Mouse (Mus musculus) gastrocnemius, postnatal 10 days (tissue): Measurements from ENCODE around the gene Slc25a45. TPM values are rescaled to one million over a fixed set of nuclear protein-coding genes. Genes with fewer than 3 reads are reported as not detected.
A peak's percentile ranks its signal among the peaks of the same experiment; 100 is the strongest.

Experiments
- DNase-seq: peaks from one replicate; pipeline ENCODE4 v3.0.0; 2021; ENCODE audit warnings: mixed read lengths
- total RNA-seq, 2 experiments: library from RNA; stranded (reverse); gene quantifications; 2 replicates each; pipeline ENCODE4 v1.2.3; 2021

The Slc25a45 gene
- total RNA-seq, 2 experiments from 2014 or later: 2.6 to 3.5 TPM

GRCm38 (mm10) chr19:5928104-5928503, 50.5 kb downstream of the Slc25a45 start:
- DNase-seq: no peak

- DNase-seq: no peak
Observed at GRCm38 (mm10) chr19:5928546-5928945, 50.9 kb downstream of the Slc25a45 start.

- peak; percentile 68 for DNase-seq
Observed at GRCm38 (mm10) chr19:5929634-5930596, 52.3 kb downstream of the Slc25a45 start.

GRCm38 (mm10) chr19:5935266-5935665, 57.7 kb downstream of the Slc25a45 start:
- peak; percentile 65 for DNase-seq

Other genes starting within 250 kb of the Slc25a45 start
- 10 to 100 TPM; 20.0 to 28.8 TPM for gene Rela, start 240.3 kb upstream of the Slc25a45 start, total RNA-seq
- 10 to 100 TPM; 25.5 to 36.6 TPM for gene Sipa1, start 214.1 kb upstream of the Slc25a45 start, total RNA-seq
- gene Map3k11, start 189.1 kb upstream of the Slc25a45 start, total RNA-seq: 10 to 100 TPM; 19.3 to 25.0 TPM
- gene Pcnx3, start 188.9 kb upstream of the Slc25a45 start, total RNA-seq: 10 to 100 TPM; 19.5 to 32.5 TPM
- gene Kcnk7, start 173.4 kb upstream of the Slc25a45 start, total RNA-seq: not detected
- 100 to 1,000 TPM; 280 to 285 TPM for gene Ehbp1l1, start 151.5 kb upstream of the Slc25a45 start, total RNA-seq
- 10 to 100 TPM; 43.1 to 44.9 TPM for gene Fam89b, start 148.2 kb upstream of the Slc25a45 start, total RNA-seq
- gene Ltbp3, start 136.9 kb upstream of the Slc25a45 start, total RNA-seq: 100 to 1,000 TPM in 1 of 2 experiments, 10 to 100 TPM in 1; 88.0 to 113 TPM
- 10 to 100 TPM; 56.0 to 59.6 TPM for gene Scyl1, start 106.4 kb upstream of the Slc25a45 start, total RNA-seq
- 10 to 100 TPM in 1 of 2 experiments, 1 to 10 TPM in 1; 7.4 to 10.3 TPM for gene Frmd8, start 2.5 kb upstream of the Slc25a45 start, total RNA-seq
- gene Tigd3, start 16.3 kb downstream of the Slc25a45 start, total RNA-seq: under 1 TPM; 0.82 to 0.95 TPM
- 10 to 100 TPM; 86.8 to 90.9 TPM for gene Dpf2, start 35.2 kb downstream of the Slc25a45 start, total RNA-seq
- 10 to 100 TPM; 16.6 to 20.9 TPM for gene Cdc42ep2, start 47.0 kb downstream of the Slc25a45 start, total RNA-seq
- gene Pola2, start 86.4 kb downstream of the Slc25a45 start, total RNA-seq: 10 to 100 TPM; 13.7 to 18.7 TPM
- not detected for gene Slc22a20, start 108.3 kb downstream of the Slc25a45 start, total RNA-seq
- 10 to 100 TPM; 78.1 to 83.8 TPM for gene Capn1, start 138.1 kb downstream of the Slc25a45 start, total RNA-seq
- gene Syvn1, start 168.8 kb downstream of the Slc25a45 start, total RNA-seq: 10 to 100 TPM; 18.4 to 22.1 TPM
- 10 to 100 TPM; 34.1 to 36.3 TPM for gene Mrpl49, start 180.0 kb downstream of the Slc25a45 start, total RNA-seq
- 100 to 1,000 TPM; 669 to 708 TPM for gene Fau, start 180.0 kb downstream of the Slc25a45 start, total RNA-seq
- gene Znhit2, start 183.4 kb downstream of the Slc25a45 start, total RNA-seq: 10 to 100 TPM; 10.6 to 11.0 TPM
- 1 to 10 TPM; 4.7 to 5.8 TPM for gene Tm7sf2, start 190.6 kb downstream of the Slc25a45 start, total RNA-seq
- gene Vps51, start 199.4 kb downstream of the Slc25a45 start, total RNA-seq: 10 to 100 TPM; 23.1 to 29.4 TPM
- gene Tmem262, start 202.2 kb downstream of the Slc25a45 start, total RNA-seq: not detected
- not detected for gene Gm28374, start 204.4 kb downstream of the Slc25a45 start, total RNA-seq
- gene Zfpl1, start 207.1 kb downstream of the Slc25a45 start, total RNA-seq: 10 to 100 TPM; 18.5 to 20.1 TPM
- 1 to 10 TPM; 3.5 to 4.1 TPM for gene Cdca5, start 207.2 kb downstream of the Slc25a45 start, total RNA-seq
- gene AC131692.1, start 216.6 kb downstream of the Slc25a45 start, total RNA-seq: under 1 TPM in 1 of 2 experiments, not detected in 1; 0.59 TPM
- gene Naaladl1, start 228.0 kb downstream of the Slc25a45 start, total RNA-seq: under 1 TPM in 1 of 2 experiments, not detected in 1; 0.09 TPM
- gene Sac3d1, start 240.8 kb downstream of the Slc25a45 start, total RNA-seq: 10 to 100 TPM; 12.4 to 13.9 TPM